Mouse (Mus musculus): ENCODE results near the gene Zdhhc5. TPM values are rescaled to one million over a fixed set of nuclear protein-coding genes. Genes with fewer than 3 reads are reported as not detected.

Zdhhc5 gene
- total and polyA plus RNA-seq, 3 experiments, result 25.4 to 45.5 (median 37.7) TPM

DNA sequence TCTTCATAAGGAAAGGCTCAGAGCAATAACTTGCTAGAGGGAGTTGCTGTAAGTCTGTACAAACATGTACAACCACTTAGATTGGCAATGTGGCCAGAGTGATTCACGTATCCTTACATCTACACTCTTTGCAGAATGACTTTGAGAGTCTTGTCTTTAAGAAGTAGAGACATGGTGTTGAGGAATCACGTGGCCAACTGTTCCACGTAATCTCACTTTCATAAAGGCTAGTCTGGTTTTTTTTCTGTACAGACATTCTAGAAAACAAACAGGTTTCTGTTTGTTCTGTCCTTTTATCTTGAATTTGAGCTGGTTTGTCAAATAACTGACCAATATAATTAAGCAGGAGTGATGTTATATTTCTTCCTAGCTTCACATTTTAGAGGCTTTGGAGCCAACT, 46.3 kb upstream of the Zdhhc5 start:
- no peaks in the 10 kb centered on the region for H3K9me3 ChIP-seq (replicated peaks; ENCODE audit: low read length)
- no peak overlapping the region for H3K4me3 ChIP-seq (replicated peaks in 1 of 3; ENCODE audit: low read depth in 2 of 3, low read length in 2 of 3, poor library complexity in 1 of 3)
- DNase-seq (ENCODE audit: extremely low read depth), result no peak
- H3K9ac ChIP-seq (ENCODE audit: insufficient read depth, low read depth), result no peak overlapping the region
- no peak overlapping the region for H3K27ac ChIP-seq (ENCODE audit: insufficient read depth, low read depth)
- H3K27me3 ChIP-seq (replicated peaks), result peaks cover 4% of the 10 kb centered on the region
- TF ChIP-seq USF2 (conservative IDR thresholded peaks at IDR 0.05; ENCODE audit: low read depth, low read length), result peak; percentile 58
- no peak for TF ChIP-seq HCFC1 (IDR thresholded peaks at IDR 0.05; ENCODE audit: low read depth, low read length)
- TF ChIP-seq MAX (IDR thresholded peaks at IDR 0.05; ENCODE audit: low read length), result 0 out of 2 replicates have a peak, but pooled peaks have one; percentile 33
- TF ChIP-seq MEF2A (IDR thresholded peaks at IDR 0.05; ENCODE audit: borderline replicate concordance, low read depth, low read length), result no peak
- peak; percentile 50 for TF ChIP-seq USF1 (IDR thresholded peaks at IDR 0.05; ENCODE audit: low read depth, low read length)
- no peak for TF ChIP-seq UBTF (IDR thresholded peaks at IDR 0.05; ENCODE audit: low read depth, low read length)
- TF ChIP-seq EP300 (IDR thresholded peaks at IDR 0.05; ENCODE audit: low read length), result no peak
- no peak for TF ChIP-seq NELFE (IDR thresholded peaks at IDR 0.05; ENCODE audit: low read depth, low read length)
- no peak for TF ChIP-seq TCF12 (IDR thresholded peaks at IDR 0.05; ENCODE audit: low read depth, low read length)
- TF ChIP-seq JUN (IDR thresholded peaks at IDR 0.05; ENCODE audit: insufficient read depth, low read depth, low read length), result no peak
- TF ChIP-seq ZC3H11A (IDR thresholded peaks at IDR 0.05; ENCODE audit: low read depth, low read length), result no peak
- TF ChIP-seq NRF1 (IDR thresholded peaks at IDR 0.05; ENCODE audit: low read depth, low read length), result no peak
- TF ChIP-seq PAX5 (IDR thresholded peaks at IDR 0.05; ENCODE audit: low read length), result no peak
- no peak for TF ChIP-seq ETS1 (conservative IDR thresholded peaks at IDR 0.05; ENCODE audit: low read depth, low read length)
- no peak for TF ChIP-seq ELF1 (IDR thresholded peaks at IDR 0.05; ENCODE audit: low read depth, low read length)
- TF ChIP-seq RCOR1 (conservative IDR thresholded peaks at IDR 0.05; ENCODE audit: low read depth, low read length), result no peak
- TF ChIP-seq TBP (conservative IDR thresholded peaks at IDR 0.05; ENCODE audit: low read depth, low read length), result no peak
- TF ChIP-seq MAFK (IDR thresholded peaks at IDR 0.05; ENCODE audit: insufficient replicate concordance, low read length), result no peak
- TF ChIP-seq E2F4 (IDR thresholded peaks at IDR 0.05; ENCODE audit: insufficient replicate concordance, low read depth, low read length), result no peak
- no peak for TF ChIP-seq MXI1 (IDR thresholded peaks at IDR 0.05; ENCODE audit: low read depth, low read length)
- no peak for TF ChIP-seq POLR2AphosphoS2 (IDR thresholded peaks at IDR 0.05; ENCODE audit: low read depth, low read length)
- no peak for TF ChIP-seq CHD1 (IDR thresholded peaks at IDR 0.05; ENCODE audit: low read depth, low read length)
- no peak for TF ChIP-seq MYC (IDR thresholded peaks at IDR 0.05; ENCODE audit: low read depth, low read length)
- TF ChIP-seq ZMIZ1 (IDR thresholded peaks at IDR 0.05; ENCODE audit: low read depth, low read length), result no peak
- no peak for TF ChIP-seq RAD21 (IDR thresholded peaks at IDR 0.05; ENCODE audit: low read depth, low read length)
- no peak for TF ChIP-seq KAT2A (IDR thresholded peaks at IDR 0.05; ENCODE audit: insufficient replicate concordance, low read length)
- TF ChIP-seq CHD2 (IDR thresholded peaks at IDR 0.05; ENCODE audit: low read length), result no peak
- no peak for TF ChIP-seq CTCF (conservative IDR thresholded peaks at IDR 0.05 in 1 of 2, IDR thresholded peaks at IDR 0.05 in 1 of 2; ENCODE audit: low read depth in 2 of 2, low read length in 2 of 2)
- no peak for TF ChIP-seq MAZ (IDR thresholded peaks at IDR 0.05; ENCODE audit: low read depth, low read length)
- TF ChIP-seq ZNF384 (IDR thresholded peaks at IDR 0.05; ENCODE audit: low read depth, low read length), result no peak
- peak; percentile 42; the same call in 1 of the 2 replicates for TF ChIP-seq BHLHE40 (IDR thresholded peaks at IDR 0.05; ENCODE audit: low read depth, low read length)
- dilution Hi-C loops (cut with MboI; ENCODE audit: extremely low pct_ligation_motif_present, extremely low pct_unique_long_range_greater_than_20kb, low sequenced_read_pairs) (no loop called here), in situ Hi-C loops (cut with MboI; ENCODE audit: low pct_ligation_motif_present, low pct_unique_long_range_greater_than_20kb, low sequenced_read_pairs) (no loop called here)
- no peaks in the 10 kb centered on the region for H3K79me2 ChIP-seq (replicated peaks; ENCODE audit: control insufficient read depth, extremely low read depth, insufficient read depth, poor library complexity, severe bottlenecking)
- no peak overlapping the region for H3K4me2 ChIP-seq (ENCODE audit: insufficient read depth, low read depth, poor library complexity, severe bottlenecking)
- H3K36me3 ChIP-seq (replicated peaks in 1 of 2; ENCODE audit: control insufficient read depth in 1 of 2, insufficient read depth in 1 of 2, low read length in 1 of 2), result no peaks in the 10 kb centered on the region
- 0 out of 4 replicates have a peak, but pooled peaks cover 0 to 5% of the 10 kb centered on the region in 2 experiments for H3K4me1 ChIP-seq (ENCODE audit: control insufficient read depth in 1 of 2, insufficient read depth in 2 of 2)

All from CH12.LX (cell line).